Mouse (Mus musculus): ENCODE measurements around the gene Anapc7. TPM values are rescaled to one million over a fixed set of nuclear protein-coding genes. Genes with fewer than 3 reads are reported as not detected.
"Not testable (repeated sequence)": the region's sequence is repeated elsewhere in the genome, so short reads cannot be mapped to it uniquely, and the experiment has no call there.

The Anapc7 gene
- polyA plus RNA-seq, 1 experiment from 2014 or later = 27.4 TPM

DNA sequence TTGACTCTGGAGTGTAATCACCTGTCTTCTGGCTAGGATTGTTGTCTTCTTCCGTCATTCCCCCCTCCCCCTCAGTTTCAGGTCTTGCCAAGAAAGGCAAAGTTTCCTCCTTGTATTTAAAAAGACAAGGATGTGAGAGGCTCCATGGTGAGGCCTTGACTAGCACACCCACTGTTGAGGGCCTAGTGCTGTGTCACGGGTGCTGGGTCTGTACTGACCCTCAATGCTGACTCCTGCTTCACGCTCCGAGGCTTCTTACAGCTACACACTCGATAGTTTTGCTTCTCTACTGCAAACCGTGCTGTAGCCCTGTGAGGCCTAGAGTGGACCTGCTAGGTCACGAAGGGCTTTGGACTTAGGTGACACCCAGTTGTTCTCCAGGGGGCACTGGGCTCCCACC lies 30.7 kb downstream of the Anapc7 start:
- H3K27me3 ChIP-seq (replicated peaks; ENCODE audit: control insufficient read depth, insufficient read depth, low read length) = no peaks in the 10 kb centered on the region
- ATAC-seq (replicated peaks; ENCODE audit: low FRiP score) (no peak), DNase-seq (ENCODE audit: low spot score) (no peak)
- H3K27ac ChIP-seq (ENCODE audit: low read depth, low read length) = no peak overlapping the region
- H3K4me1 ChIP-seq (replicated peaks; ENCODE audit: control insufficient read depth, insufficient read depth, low read length) = no peaks in the 10 kb centered on the region
- 77% methylated on average over 7 of the region's 7 CpGs for WGBS
- no peak overlapping the region for H3K9ac ChIP-seq (ENCODE audit: low read depth, low read length)
- H3K36me3 ChIP-seq (ENCODE audit: control insufficient read depth, insufficient read depth, low read length) = peaks cover 31% of the 10 kb centered on the region
- no peaks in the 10 kb centered on the region for H3K9me3 ChIP-seq (ENCODE audit: control insufficient read depth, low read length)
- no peak overlapping the region for H3K4me2 ChIP-seq
- H3K4me3 ChIP-seq (ENCODE audit: low read depth, low read length) = no peak overlapping the region

DNA sequence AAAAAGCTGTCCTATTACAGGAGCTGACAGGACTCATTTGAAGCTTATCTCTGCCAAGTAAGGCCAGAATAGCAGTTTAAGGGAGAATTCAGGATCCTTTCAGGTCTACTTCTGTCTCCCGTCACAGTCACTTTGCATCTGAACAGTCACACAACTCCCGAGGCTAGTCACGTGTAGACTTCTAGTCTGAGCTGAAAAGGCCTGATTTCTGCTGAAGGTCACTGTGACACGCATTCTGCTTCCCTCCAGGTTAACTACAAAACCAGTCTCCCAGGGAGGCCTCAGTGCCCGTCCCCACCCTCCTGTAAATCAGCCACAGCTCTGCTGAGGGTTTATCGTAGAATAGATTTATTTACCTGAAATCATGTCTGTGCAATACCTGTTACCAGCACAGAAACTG lies 31.7 kb downstream of the Anapc7 start:
- Histone ChIP-seq H3K9me3 (ENCODE audit: control insufficient read depth, low read length) (no peaks in the 10 kb centered on the region), H3K4me1 (replicated peaks; ENCODE audit: control insufficient read depth, insufficient read depth, low read length) (no peaks in the 10 kb centered on the region), H3K36me3 (ENCODE audit: control insufficient read depth, insufficient read depth, low read length) (peaks cover 40% of the 10 kb centered on the region), H3K4me3 (ENCODE audit: low read depth, low read length) (no peak overlapping the region), H3K4me2 (no peak overlapping the region), H3K9ac (ENCODE audit: low read depth, low read length) (no peak overlapping the region), H3K27me3 (replicated peaks; ENCODE audit: control insufficient read depth, insufficient read depth, low read length) (no peaks in the 10 kb centered on the region), H3K27ac (ENCODE audit: low read depth, low read length) (no peak overlapping the region)
- 78% methylated on average over 6 of the region's 6 CpGs for WGBS
- DNase-seq (ENCODE audit: low spot score) = no peak
- no peak for ATAC-seq (replicated peaks; ENCODE audit: low FRiP score)

DNA sequence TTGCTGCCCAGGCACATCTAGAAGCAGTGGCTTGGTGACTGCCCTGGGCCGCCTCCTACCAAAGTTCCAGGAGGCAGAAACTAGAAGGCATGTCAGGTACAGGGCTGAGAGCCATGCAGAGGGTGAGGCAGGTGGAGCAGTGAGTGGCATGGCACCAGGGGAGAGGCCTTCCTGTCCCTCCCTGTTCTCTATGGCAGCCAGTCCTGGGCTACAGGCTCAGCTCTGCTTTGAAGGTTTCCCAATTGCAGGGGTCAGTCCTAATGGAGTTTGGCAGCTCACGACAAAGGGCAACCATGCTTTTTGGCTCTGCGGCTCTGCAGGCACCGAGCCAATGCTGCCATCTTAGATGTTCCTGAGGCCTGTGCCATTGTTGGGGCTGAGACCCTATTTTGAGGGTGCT lies 32.9 kb downstream of the Anapc7 start:
- Histone ChIP-seq H3K36me3 (ENCODE audit: control insufficient read depth, insufficient read depth, low read length) (peaks cover 51% of the 10 kb centered on the region), H3K4me3 (ENCODE audit: low read depth, low read length) (no peak overlapping the region), H3K9ac (ENCODE audit: low read depth, low read length) (no peak overlapping the region), H3K27me3 (replicated peaks; ENCODE audit: control insufficient read depth, insufficient read depth, low read length) (no peaks in the 10 kb centered on the region), H3K4me2 (no peak overlapping the region), H3K27ac (ENCODE audit: low read depth, low read length) (no peak overlapping the region), H3K4me1 (replicated peaks; ENCODE audit: control insufficient read depth, insufficient read depth, low read length) (no peaks in the 10 kb centered on the region), H3K9me3 (ENCODE audit: control insufficient read depth, low read length) (no peaks in the 10 kb centered on the region)
- no peak for DNase-seq (ENCODE audit: low spot score)
- 89% methylated on average over 4 of the region's 4 CpGs for WGBS
- ATAC-seq (replicated peaks; ENCODE audit: low FRiP score) = no peak

- DNase-seq (ENCODE audit: low spot score) (no peak), ATAC-seq (replicated peaks; ENCODE audit: low FRiP score) (no peak)
- Histone ChIP-seq H3K36me3 (ENCODE audit: control insufficient read depth, insufficient read depth, low read length) (peaks cover 55% of the 10 kb centered on the region), H3K27ac (ENCODE audit: low read depth, low read length) (no peak overlapping the region), H3K4me1 (replicated peaks; ENCODE audit: control insufficient read depth, insufficient read depth, low read length) (no peaks in the 10 kb centered on the region), H3K27me3 (replicated peaks; ENCODE audit: control insufficient read depth, insufficient read depth, low read length) (no peaks in the 10 kb centered on the region), H3K9ac (ENCODE audit: low read depth, low read length) (no peak overlapping the region), H3K4me3 (ENCODE audit: low read depth, low read length) (no peak overlapping the region), H3K9me3 (ENCODE audit: control insufficient read depth, low read length) (no peaks in the 10 kb centered on the region), H3K4me2 (no peak overlapping the region)
- over 99% methylated on average over 3 of the region's 3 CpGs for WGBS
Measured at GRCm38 (mm10) chr5:122454883-122455282, 33.4 kb downstream of the Anapc7 start.

DNA sequence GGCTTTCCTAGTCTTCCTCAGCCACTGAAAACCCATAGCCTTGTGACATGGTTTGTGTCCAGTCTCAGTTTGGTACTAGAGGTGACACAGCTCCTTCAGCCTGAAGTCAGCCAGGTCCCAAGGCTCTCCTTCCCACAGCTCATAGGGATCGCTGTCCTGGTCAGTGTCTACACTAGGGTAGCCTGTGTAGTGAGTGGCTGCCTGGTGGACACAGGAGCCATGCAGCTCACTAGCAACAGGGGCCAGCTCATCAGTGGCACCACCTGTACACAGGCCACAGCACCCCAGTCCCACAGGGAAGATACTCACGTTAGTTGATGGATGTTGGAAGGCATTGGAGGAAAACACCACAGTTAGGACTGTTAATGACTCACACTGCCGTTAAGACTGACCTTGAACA lies 34.1 kb downstream of the Anapc7 start:
- Histone ChIP-seq H3K36me3 (ENCODE audit: control insufficient read depth, insufficient read depth, low read length) (peaks cover 62% of the 10 kb centered on the region), H3K9ac (ENCODE audit: low read depth, low read length) (no peak overlapping the region), H3K4me3 (ENCODE audit: low read depth, low read length) (no peak overlapping the region), H3K27me3 (replicated peaks; ENCODE audit: control insufficient read depth, insufficient read depth, low read length) (no peaks in the 10 kb centered on the region), H3K27ac (ENCODE audit: low read depth, low read length) (no peak overlapping the region), H3K4me2 (no peak overlapping the region), H3K4me1 (replicated peaks; ENCODE audit: control insufficient read depth, insufficient read depth, low read length) (no peaks in the 10 kb centered on the region), H3K9me3 (ENCODE audit: control insufficient read depth, low read length) (no peaks in the 10 kb centered on the region)
- DNase-seq (ENCODE audit: low spot score) = no peak
- WGBS = 89% methylated on average over 3 of the region's 3 CpGs
- no peak for ATAC-seq (replicated peaks; ENCODE audit: low FRiP score)

- H3K27me3 ChIP-seq (replicated peaks; ENCODE audit: control insufficient read depth, insufficient read depth, low read length); ATAC-seq (replicated peaks; ENCODE audit: low FRiP score); H3K9ac ChIP-seq (ENCODE audit: low read depth, low read length); DNase-seq (ENCODE audit: low spot score); H3K4me3 ChIP-seq (ENCODE audit: low read depth, low read length); H3K4me1 ChIP-seq (replicated peaks; ENCODE audit: control insufficient read depth, insufficient read depth, low read length); H3K27ac ChIP-seq (ENCODE audit: low read depth, low read length); H3K9me3 ChIP-seq (ENCODE audit: control insufficient read depth, low read length); H3K4me2 ChIP-seq: not testable (repeated sequence)
- peaks cover 76% of the 10 kb centered on the region for H3K36me3 ChIP-seq (ENCODE audit: control insufficient read depth, insufficient read depth, low read length)
- 87% methylated on average over 9 of the region's 9 CpGs for WGBS
Measured at GRCm38 (mm10) chr5:122457054-122457453, 35.6 kb downstream of the Anapc7 start.

GRCm38 (mm10) chr5:122458066-122458465 lies 36.6 kb downstream of the Anapc7 start:
- DNase-seq (ENCODE audit: low spot score) (no peak), ATAC-seq (replicated peaks; ENCODE audit: low FRiP score) (no peak)
- H3K36me3 ChIP-seq (ENCODE audit: control insufficient read depth, insufficient read depth, low read length) = peaks cover 80% of the 10 kb centered on the region
- 85% methylated on average over 4 of the region's 4 CpGs for WGBS
- H3K9ac ChIP-seq (ENCODE audit: low read depth, low read length) = no peak overlapping the region
- H3K4me1 ChIP-seq (replicated peaks; ENCODE audit: control insufficient read depth, insufficient read depth, low read length) = no peaks in the 10 kb centered on the region
- no peak overlapping the region for H3K27ac ChIP-seq (ENCODE audit: low read depth, low read length)
- H3K9me3 ChIP-seq (ENCODE audit: control insufficient read depth, low read length) = no peaks in the 10 kb centered on the region
- H3K4me3 ChIP-seq (ENCODE audit: low read depth, low read length) = no peak overlapping the region
- no peaks in the 10 kb centered on the region for H3K27me3 ChIP-seq (replicated peaks; ENCODE audit: control insufficient read depth, insufficient read depth, low read length)
- H3K4me2 ChIP-seq = no peak overlapping the region

DNA sequence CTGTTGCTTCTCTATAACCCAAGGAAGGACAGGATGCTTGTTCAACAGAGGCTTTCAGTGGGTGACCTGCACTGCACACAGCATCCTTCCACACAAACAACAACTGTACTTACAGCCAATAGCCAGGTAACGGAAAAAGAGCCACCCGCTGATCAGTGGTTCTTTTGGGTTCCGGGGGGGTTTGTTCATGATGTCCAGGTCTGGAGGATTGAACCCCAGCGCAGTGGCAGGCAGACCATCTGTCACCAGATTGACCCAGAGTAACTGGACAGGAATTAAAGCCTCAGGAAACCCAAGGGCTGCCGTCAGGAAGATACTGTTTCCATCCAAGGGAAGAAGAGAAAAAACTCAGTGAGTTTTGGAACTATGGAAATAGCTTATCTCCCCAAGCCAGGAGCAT lies 37.8 kb downstream of the Anapc7 start:
- Histone ChIP-seq H3K4me1 (replicated peaks; ENCODE audit: control insufficient read depth, insufficient read depth, low read length) (no peaks in the 10 kb centered on the region), H3K4me2 (no peak overlapping the region), H3K9ac (ENCODE audit: low read depth, low read length) (no peak overlapping the region), H3K27ac (ENCODE audit: low read depth, low read length) (no peak overlapping the region), H3K4me3 (ENCODE audit: low read depth, low read length) (no peak overlapping the region), H3K36me3 (ENCODE audit: control insufficient read depth, insufficient read depth, low read length) (peaks cover 82% of the 10 kb centered on the region), H3K9me3 (ENCODE audit: control insufficient read depth, low read length) (no peaks in the 10 kb centered on the region), H3K27me3 (replicated peaks; ENCODE audit: control insufficient read depth, insufficient read depth, low read length) (no peaks in the 10 kb centered on the region)
- whole genome bisulfite sequencing = 95% methylated on average over 5 of the region's 5 CpGs
- ATAC-seq (replicated peaks; ENCODE audit: low FRiP score) (no peak), DNase-seq (ENCODE audit: low spot score) (no peak)

GRCm38 (mm10) chr5:122460656-122461055 lies 39.2 kb downstream of the Anapc7 start:
- no peak overlapping the region for H3K4me2 ChIP-seq
- H3K27me3 ChIP-seq (replicated peaks; ENCODE audit: control insufficient read depth, insufficient read depth, low read length) = no peaks in the 10 kb centered on the region
- H3K9ac ChIP-seq (ENCODE audit: low read depth, low read length) = no peak overlapping the region
- ATAC-seq (replicated peaks; ENCODE audit: low FRiP score) = no peak
- no peak overlapping the region for H3K27ac ChIP-seq (ENCODE audit: low read depth, low read length)
- no peaks in the 10 kb centered on the region for H3K9me3 ChIP-seq (ENCODE audit: control insufficient read depth, low read length)
- H3K4me3 ChIP-seq (ENCODE audit: low read depth, low read length) = no peak overlapping the region
- H3K36me3 ChIP-seq (ENCODE audit: control insufficient read depth, insufficient read depth, low read length) = peaks cover 76% of the 10 kb centered on the region
- DNase-seq (ENCODE audit: low spot score) = no peak
- WGBS = 85% methylated on average over 11 of the region's 11 CpGs
- no peaks in the 10 kb centered on the region for H3K4me1 ChIP-seq (replicated peaks; ENCODE audit: control insufficient read depth, insufficient read depth, low read length)
